Mouse (Mus musculus): ENCODE data around the gene Rspo1. TPM values are rescaled to one million over a fixed set of nuclear protein-coding genes. Genes with fewer than 3 reads are reported as not detected.

Gene Rspo1
- not detected for polyA plus RNA-seq (2017; shearing (Covaris generic))

GRCm38 (mm10) chr4:124985671-124986602, at the start of gene Rspo1:
Gene Rspo1 (plus strand): TSS chr4:124986430.

GRCm38 (mm10) chr4:124936613-124937471, 49.4 kb upstream of the Rspo1 start, which contains the start of gene 9930104L06Rik:
Gene 9930104L06Rik (plus strand): TSS chr4:124937048.

GRCm38 (mm10) chr4:124939211-124939610, 47.0 kb upstream of the Rspo1 start, which contains the start of gene Cdca8:
Gene Cdca8 (minus strand): TSS chr4:124939311.

GRCm38 (mm10) chr4:125015806-125016635, 29.8 kb downstream of the Rspo1 start, which contains the start of gene Gnl2:
Gene Gnl2 (plus strand): TSS chr4:125016585.

Other genes starting within 250 kb of the Rspo1 start
- 100 to 1,000 TPM; 102 to 110 TPM for gene Inpp5b, start 244.6 kb upstream of the Rspo1 start, polyA plus RNA-seq (2017; shearing (Covaris generic))
- 10 to 100 TPM; 20.1 to 23.4 TPM for gene Mtf1, start 184.3 kb upstream of the Rspo1 start, polyA plus RNA-seq (2017; shearing (Covaris generic))
- 10 to 100 TPM; 66.2 to 98.8 TPM for gene Yrdc, start 135.8 kb upstream of the Rspo1 start, polyA plus RNA-seq (2017; shearing (Covaris generic))
- gene 1110065P20Rik, start 135.2 kb upstream of the Rspo1 start, polyA plus RNA-seq (2017; shearing (Covaris generic)): 10 to 100 TPM; 24.1 to 36.1 TPM
- 1 to 10 TPM; 1.8 to 2.5 TPM for gene Maneal, start 124.3 kb upstream of the Rspo1 start, polyA plus RNA-seq (2017; shearing (Covaris generic))
- under 1 TPM in 1 of 2 experiments, not detected in 1; 0.12 TPM for gene Epha10, start 105.5 kb upstream of the Rspo1 start, polyA plus RNA-seq (2017; shearing (Covaris generic))
- gene 9930104L06Rik, start 49.4 kb upstream of the Rspo1 start, polyA plus RNA-seq (2017; shearing (Covaris generic)): 1 to 10 TPM; 6.3 to 9.8 TPM
- gene Cdca8, start 47.1 kb upstream of the Rspo1 start, polyA plus RNA-seq (2017; shearing (Covaris generic)): 10 to 100 TPM; 25.4 to 26.0 TPM
- gene Gnl2, start 30.2 kb downstream of the Rspo1 start, polyA plus RNA-seq (2017; shearing (Covaris generic)): 10 to 100 TPM; 71.1 to 88.8 TPM
- not detected for gene Dnali1, start 79.3 kb downstream of the Rspo1 start, polyA plus RNA-seq (2017; shearing (Covaris generic))
- gene Snip1, start 80.2 kb downstream of the Rspo1 start, polyA plus RNA-seq (2017; shearing (Covaris generic)): 10 to 100 TPM; 32.9 to 48.8 TPM
- gene Meaf6, start 98.7 kb downstream of the Rspo1 start, polyA plus RNA-seq (2017; shearing (Covaris generic)): 10 to 100 TPM; 47.4 to 53.2 TPM
- gene Zc3h12a, start 141.4 kb downstream of the Rspo1 start, polyA plus RNA-seq (2017; shearing (Covaris generic)): 10 to 100 TPM; 22.7 to 26.8 TPM